Mouse (Mus musculus) left cerebral cortex, postnatal 10 days (tissue): ENCODE data around the gene Pou2f1. TPM values are rescaled to one million over a fixed set of nuclear protein-coding genes. Genes with fewer than 3 reads are reported as not detected.

Source experiments
- DNase-seq, 2 experiments: peaks; one replicate each; pipeline ENCODE4 v3.0.0; 2021 to 2022; ENCODE audit warnings: low spot score in 2 of 2, mixed read lengths in 1 of 2; ENCODE audit errors: extremely low spot score in 1 of 2
- intact Hi-C: fragments of 180-260 bp; cut with DNase I; formaldehyde crosslinking; loops from one replicate; pipeline ENCODE4 v1.15.1; 2025
- total RNA-seq, 2 experiments: library from RNA; stranded (reverse); gene quantifications; 2 replicates each; pipeline ENCODE4 v1.2.3; 2021

Pou2f1 gene
- total RNA-seq, 2 experiments from 2014 or later: 17.5 to 18.0 TPM

GRCm38 (mm10) chr1:165833910-165834632, 168.4 kb downstream of the Pou2f1 start:
- intact Hi-C loops: loop anchor here (5.0 kb wide), 1 partner anchor 52 kb away; no protein-coding TSS in a partner anchor
- no peak for DNase-seq

DNA sequence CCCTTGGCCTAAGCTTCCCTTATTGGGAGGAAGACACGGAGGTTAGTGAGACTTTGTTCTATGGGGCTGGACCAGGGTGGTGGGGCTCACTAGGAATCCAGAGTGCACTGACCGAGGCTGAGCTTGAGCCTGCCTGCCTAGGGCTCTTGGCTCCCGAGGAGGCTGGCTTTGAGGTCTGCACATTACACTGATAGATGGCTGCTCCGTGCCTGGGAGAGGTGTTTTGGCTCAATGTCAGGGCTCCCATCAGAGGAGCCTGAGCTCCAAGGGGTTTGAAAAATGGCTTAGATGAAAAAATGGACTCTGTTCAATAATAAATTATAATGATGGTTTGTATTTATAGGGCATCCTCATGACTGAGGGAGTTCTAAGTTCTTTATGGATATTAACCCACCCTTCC, 169.2 kb downstream of the Pou2f1 start:
- DNase-seq: no peak
- intact Hi-C loops: loop anchor here (5.0 kb wide), 1 partner anchor 51 kb away; no protein-coding TSS in a partner anchor

DNA sequence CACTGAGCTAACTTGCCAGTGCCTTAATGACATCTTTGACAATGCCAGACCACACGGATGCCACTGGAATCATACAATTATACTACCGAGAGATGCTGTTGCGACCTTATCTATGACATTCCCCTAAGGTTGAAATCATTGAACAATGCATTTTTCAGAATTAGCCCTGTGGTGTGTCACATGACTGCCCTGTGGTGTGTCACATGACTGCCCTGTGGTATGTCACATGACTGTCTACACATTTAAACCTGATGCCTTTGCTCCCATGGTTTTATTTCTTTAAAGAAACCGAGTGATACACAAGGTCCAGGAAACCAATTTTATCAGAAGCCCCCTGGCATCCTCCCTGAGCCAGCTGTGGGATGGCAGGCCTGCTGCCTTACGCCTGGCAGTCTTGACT, 172.6 kb downstream of the Pou2f1 start:
- no peak for DNase-seq
- intact Hi-C loops: loop anchor here (5.0 kb wide), 1 partner anchor 48 kb away; no protein-coding TSS in a partner anchor

DNA sequence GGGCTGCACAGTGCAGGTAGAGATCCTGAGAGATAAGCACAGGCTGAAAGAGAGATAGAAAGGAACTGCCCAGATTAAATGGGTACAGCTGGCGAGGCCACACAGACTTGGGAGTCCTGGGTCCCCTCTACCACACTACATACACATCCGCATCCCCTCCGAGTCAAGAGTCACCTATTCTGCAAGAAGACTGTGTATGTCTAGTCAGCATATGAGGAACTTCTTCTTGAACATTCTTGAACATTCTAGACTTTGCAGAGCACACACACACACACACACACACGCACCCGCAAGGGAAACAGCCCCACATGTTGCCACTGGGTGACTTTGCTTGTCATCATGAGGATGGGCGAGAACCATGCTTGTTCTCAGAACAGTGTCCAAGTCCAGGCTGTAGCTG, 173.9 kb downstream of the Pou2f1 start:
- intact Hi-C loops: no loop called here
- no peak for DNase-seq

DNA sequence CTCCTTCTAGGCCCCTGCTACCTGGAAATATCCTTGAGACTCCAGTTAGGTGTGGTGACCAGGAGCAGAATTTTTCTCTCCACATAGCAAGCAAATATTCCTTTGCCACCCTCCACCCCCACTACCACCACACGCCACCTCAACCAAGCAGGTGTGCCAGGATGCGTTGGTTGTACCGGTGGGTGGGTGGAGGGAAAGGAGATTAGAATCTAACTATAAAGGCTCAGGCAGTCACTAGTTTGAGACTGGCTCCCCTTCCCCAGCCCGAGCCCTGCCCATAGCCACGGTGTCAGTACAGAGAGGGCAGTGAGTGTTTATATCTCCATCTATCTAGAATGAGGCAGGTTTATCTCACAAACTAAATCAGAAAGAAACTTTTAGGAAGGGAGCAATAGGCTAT, 174.3 kb downstream of the Pou2f1 start:
- intact Hi-C loops: no loop called here
- no peak for DNase-seq

- no peak for DNase-seq
- intact Hi-C loops: no loop called here
These were observed 180.4 kb downstream of the Pou2f1 start for GRCm38 (mm10) chr1:165822031-165822430.

- no peak for DNase-seq
- intact Hi-C loops: no loop called here
These were observed 183.3 kb downstream of the Pou2f1 start for GRCm38 (mm10) chr1:165819147-165819546.

- DNase-seq: no peak
- intact Hi-C loops: no loop called here
These were observed 184.2 kb downstream of the Pou2f1 start for GRCm38 (mm10) chr1:165818145-165818860.

GRCm38 (mm10) chr1:165817264-165817663, 185.2 kb downstream of the Pou2f1 start:
- no peak for DNase-seq
- intact Hi-C loops: no loop called here

GRCm38 (mm10) chr1:165816391-165816790, 186.1 kb downstream of the Pou2f1 start:
- no peak for DNase-seq
- intact Hi-C loops: no loop called here

Other genes with a start within 250 kb of the Pou2f1 start
- gene Creg1, start 238.9 kb downstream of the Pou2f1 start, total RNA-seq: 10 to 100 TPM; 22.4 to 23.1 TPM
- gene Cd247, start 214.0 kb downstream of the Pou2f1 start, total RNA-seq: not detected
- under 1 TPM; 0.45 to 0.54 TPM for gene Dusp27, start 125.2 kb upstream of the Pou2f1 start, total RNA-seq
- not detected for gene Gpa33, start 127.6 kb upstream of the Pou2f1 start, total RNA-seq
- gene Mael, start 236.1 kb upstream of the Pou2f1 start, total RNA-seq: under 1 TPM in 1 of 2 experiments, not detected in 1; 0.43 TPM